Comparison of ENCODE assay signal across 12 mouse cellular contexts in the genomic region with DNA sequence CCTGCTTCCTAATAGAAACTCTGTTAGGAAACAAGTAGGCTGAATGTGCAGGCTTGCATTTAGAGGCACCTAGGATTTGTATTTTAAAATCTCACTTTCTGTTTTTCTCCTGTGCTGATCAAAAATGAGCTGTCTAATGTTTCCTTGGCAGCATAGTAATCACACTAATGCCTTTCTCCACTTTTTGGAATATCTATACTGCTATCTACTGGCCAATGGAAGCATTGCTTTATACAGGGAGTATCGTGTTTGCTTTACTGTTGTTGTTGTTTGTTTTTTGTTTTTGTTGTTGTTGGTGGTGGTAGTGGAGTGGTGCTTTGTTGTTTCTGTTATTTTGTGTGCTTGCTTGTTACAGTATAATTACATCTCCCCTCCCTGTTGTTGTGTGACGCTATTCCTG.
DNase-seq lines count a peak whose midpoint lies in the region; ATAC-seq and TF ChIP-seq lines count a peak whose summit lies in the region.
"Had no signal": no experiment of that assay in that cellular context is flagged by ENCODE, and none has a peak within 500 bp of the region (broad histone marks: within the 10 kb centered on the region; RNA-seq: fewer than 3 reads in every experiment).

No protein-coding gene starts in this region.

- no peak for DNase-seq in lung, postnatal 0 days (ENCODE audit: low spot score)
- no peak for DNase-seq in lung, adult 2 months
- DNase-seq in brain, adult 2 months (ENCODE audit: low read depth, low spot score) = peak; percentile 6
- DNase-seq in splenic B cell, adult 2 months (ENCODE audit: low read depth, low spot score) = peak; percentile 35
- DNase-seq in right cerebral cortex, postnatal 14 days = no peak
- DNase-seq: adrenal gland, postnatal 14 days; cerebellum, adult 8-10 months; right cerebral cortex, postnatal 25 days had no signal

- no peak overlapping the region for H3K27ac ChIP-seq in hindbrain, embryonic 15.5 days (replicated peaks)
- no peak overlapping the region for H3K27ac ChIP-seq in hindbrain, embryonic 13.5 days
- no peak overlapping the region for H3K27ac ChIP-seq in lung, postnatal 0 days (ENCODE audit: low read length)

- H3K4me1 ChIP-seq in hindbrain, embryonic 15.5 days (replicated peaks) = no peaks in the 10 kb centered on the region
- H3K4me1 ChIP-seq in hindbrain, embryonic 13.5 days (replicated peaks) = no peaks in the 10 kb centered on the region
- no peaks in the 10 kb centered on the region for H3K4me1 ChIP-seq in lung, postnatal 0 days (ENCODE audit: insufficient read depth, low read depth, low read length)
- H3K4me1 ChIP-seq in lung, adult 2 months (ENCODE audit: control insufficient read depth, insufficient read depth, low read length) = no peaks in the 10 kb centered on the region

- no peak overlapping the region for H3K4me3 ChIP-seq in hindbrain, embryonic 15.5 days
- H3K4me3 ChIP-seq in hindbrain, embryonic 13.5 days = no peak overlapping the region
- H3K4me3 ChIP-seq in lung, postnatal 0 days (ENCODE audit: low read depth, low read length) = no peak overlapping the region
- H3K4me3 ChIP-seq in lung, adult 2 months (replicated peaks; ENCODE audit: extremely low read depth, low read depth, low read length) = no peak overlapping the region
- H3K4me3 ChIP-seq: myocyte had no signal

- no peak for TF ChIP-seq POLR2A in lung, adult 2 months (IDR thresholded peaks at IDR 0.05; ENCODE audit: borderline replicate concordance, extremely low read depth, low read depth, low read length)

- TF ChIP-seq CTCF in lung, postnatal 0 days (IDR thresholded peaks at IDR 0.05) = peak; percentile 51
- TF ChIP-seq CTCF in lung, adult 2 months (IDR thresholded peaks at IDR 0.05; ENCODE audit: insufficient read depth, low read length) = no peak

- TF ChIP-seq EP300 in lung, postnatal 0 days (IDR thresholded peaks at IDR 0.05) = no peak

- 29% methylated on average over 2 of the region's 2 CpGs for WGBS in hindbrain, embryonic 15.5 days
- 55% methylated on average over 2 of the region's 2 CpGs for WGBS in hindbrain, embryonic 13.5 days
- WGBS in lung, postnatal 0 days = 35% methylated on average over 2 of the region's 2 CpGs
- 29% methylated on average over 2 of the region's 2 CpGs for WGBS in lung, adult 2 months

- H3K36me3 ChIP-seq in hindbrain, embryonic 15.5 days = no peaks in the 10 kb centered on the region
- H3K36me3 ChIP-seq in hindbrain, embryonic 13.5 days = no peaks in the 10 kb centered on the region
- H3K36me3 ChIP-seq in lung, postnatal 0 days (ENCODE audit: insufficient read depth, low read length) = no peaks in the 10 kb centered on the region
- no peaks in the 10 kb centered on the region for H3K36me3 ChIP-seq in splenic B cell, adult 2 months (ENCODE audit: control insufficient read depth, insufficient read depth, low read length, poor library complexity, severe bottlenecking)

- peak; percentile 66; the same call in 1 of the 2 replicates for ATAC-seq in hindbrain, embryonic 15.5 days (ENCODE audit: low FRiP score, low read depth)
- no peak for ATAC-seq in hindbrain, embryonic 13.5 days (ENCODE audit: low FRiP score)
- ATAC-seq in lung, postnatal 0 days = no peak
- ATAC-seq: inflammation-experienced regulatory T-cells, adult 6 months had no signal

- no peak overlapping the region for H3K9ac ChIP-seq in hindbrain, embryonic 15.5 days
- H3K9ac ChIP-seq in hindbrain, embryonic 13.5 days = no peak overlapping the region
- no peak overlapping the region for H3K9ac ChIP-seq in lung, postnatal 0 days (replicated peaks; ENCODE audit: low read depth)

- no peaks in the 10 kb centered on the region for H3K27me3 ChIP-seq in hindbrain, embryonic 15.5 days
- H3K27me3 ChIP-seq in hindbrain, embryonic 13.5 days = no peaks in the 10 kb centered on the region
- H3K27me3 ChIP-seq in lung, postnatal 0 days (replicated peaks; ENCODE audit: insufficient read depth, low read length) = no peaks in the 10 kb centered on the region
- no peaks in the 10 kb centered on the region for H3K27me3 ChIP-seq in splenic B cell, adult 2 months (ENCODE audit: control insufficient read depth, insufficient read depth, low read length, poor library complexity, severe bottlenecking)

- 0 out of 2 replicates have a peak, but pooled peaks cover 5% of the 10 kb centered on the region for H3K9me3 ChIP-seq in hindbrain, embryonic 15.5 days
- H3K9me3 ChIP-seq in hindbrain, embryonic 13.5 days = peaks cover 10% of the 10 kb centered on the region; the same call in 1 of the 2 replicates
- no peaks in the 10 kb centered on the region for H3K9me3 ChIP-seq in lung, postnatal 0 days (ENCODE audit: low read length)

- H3K4me2 ChIP-seq in hindbrain, embryonic 15.5 days = no peak overlapping the region
- H3K4me2 ChIP-seq in hindbrain, embryonic 13.5 days = no peak overlapping the region
- H3K4me2 ChIP-seq in lung, postnatal 0 days (replicated peaks; ENCODE audit: low read depth, low read length) = no peak overlapping the region

Comparison
In these comparisons a context has a peak if more than half of its experiments do, and no peak if none do; other contexts are left out.
1. DNase-seq: peak in brain, adult 2 months (single experiment) and splenic B cell, adult 2 months (single experiment); none in lung, postnatal 0 days (single experiment), lung, adult 2 months (single experiment) and right cerebral cortex, postnatal 14 days (single experiment).